Mouse (Mus musculus): ENCODE measurements at regions not wholly inside any gene's neighbourhood (a gene's known extent, or its start where the extent isn't known, plus 50 kb on each side); places are given as distances from the start of the nearest gene placed in this dataset.
A peak's percentile ranks its signal among the peaks of the same experiment; 100 is the strongest.

DNA sequence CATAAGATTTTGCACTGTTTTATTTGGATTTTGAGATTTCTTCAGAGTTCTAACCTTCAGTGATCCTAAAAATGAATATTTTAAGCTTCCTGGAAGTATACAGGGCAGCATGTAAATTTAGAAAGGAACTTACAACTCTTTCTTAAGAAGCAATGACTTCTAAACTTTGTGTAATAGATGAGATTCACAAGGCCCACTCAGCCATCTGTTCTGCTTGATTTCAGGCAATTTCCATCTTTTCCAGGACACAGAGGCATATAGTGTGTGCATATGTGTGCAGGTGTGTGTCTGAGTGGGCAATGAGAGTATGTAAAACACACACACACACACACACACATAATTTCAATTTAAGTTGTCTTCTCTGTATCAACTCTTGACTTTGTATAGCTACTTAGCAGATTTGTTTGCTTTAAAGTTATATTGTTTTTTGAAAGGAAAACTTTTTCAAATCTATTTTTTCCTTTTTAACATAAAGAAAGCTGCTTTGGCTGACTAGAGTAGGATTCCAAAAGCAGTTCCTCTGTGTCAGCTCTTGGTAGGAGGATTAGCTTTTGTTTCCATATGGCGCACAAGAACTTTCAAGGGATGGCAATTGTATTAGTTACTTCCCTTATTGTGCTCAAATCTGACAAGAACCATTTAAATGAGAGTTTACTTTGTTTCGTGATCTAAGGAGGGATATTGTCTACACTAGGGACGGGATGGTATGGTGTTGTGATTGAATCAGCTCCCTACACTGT lies 387.6 kb downstream of the D3Ertd751e start:
- DNase-seq, result no peak

DNA sequence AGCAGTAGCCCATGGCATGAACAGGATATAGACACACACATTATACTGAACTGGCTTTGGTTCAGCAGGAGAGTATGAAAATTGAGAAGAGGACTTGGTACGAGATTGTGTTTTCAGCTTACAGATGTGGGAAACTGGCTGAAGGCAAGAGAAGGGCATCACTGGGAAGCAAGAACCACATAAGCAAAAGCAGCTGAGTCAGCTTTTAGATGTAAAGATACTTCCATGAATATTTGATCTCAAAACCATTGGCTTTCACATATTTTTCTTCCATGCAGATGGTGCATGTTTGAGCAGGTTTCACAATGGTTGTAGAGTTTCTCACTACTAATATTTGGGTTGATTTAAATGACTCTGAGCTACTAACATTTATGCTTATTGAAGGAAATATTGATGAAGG lies 389.9 kb downstream of the D3Ertd751e start:
- DNase-seq, result no peak

DNA sequence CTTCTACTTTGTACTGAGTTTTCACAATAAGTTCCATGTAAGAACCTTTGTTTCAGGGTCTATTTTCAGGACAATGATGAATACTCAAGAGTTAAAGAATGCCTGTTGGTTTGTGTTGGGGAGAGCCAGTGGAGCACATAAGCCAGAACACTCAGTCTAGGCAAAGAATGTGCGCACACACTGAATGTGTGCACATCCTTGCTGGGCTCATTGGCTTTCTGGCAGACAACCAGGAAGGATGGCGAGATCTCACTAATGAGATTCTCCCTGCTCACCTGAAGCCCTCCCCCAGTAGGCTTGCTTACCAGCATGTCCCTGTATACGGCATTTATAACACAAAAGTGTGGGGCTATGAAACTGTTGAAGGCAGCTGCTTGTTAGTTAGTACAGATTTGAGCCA lies 411.0 kb downstream of the D3Ertd751e start:
- DNase-seq, result no peak

DNA sequence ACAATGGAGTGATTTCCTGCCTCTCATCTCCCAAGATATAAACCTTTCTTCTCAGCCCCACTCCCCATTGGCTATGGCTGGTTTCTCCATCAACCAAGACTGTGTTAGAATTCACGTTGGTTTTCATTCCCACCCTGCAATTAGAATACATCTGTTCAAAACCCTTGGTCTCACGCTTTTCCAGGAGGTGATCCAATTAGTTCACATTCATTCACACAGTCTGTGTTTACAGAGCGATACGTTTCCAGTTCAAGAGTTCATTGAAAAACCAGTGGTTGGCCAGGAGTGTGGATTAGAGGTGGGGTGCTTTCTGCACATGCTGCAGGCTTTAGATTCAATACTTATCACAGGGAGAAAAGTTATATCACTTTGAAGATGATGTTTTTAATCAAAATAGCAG lies 412.5 kb downstream of the D3Ertd751e start:
- no peak for DNase-seq

DNA sequence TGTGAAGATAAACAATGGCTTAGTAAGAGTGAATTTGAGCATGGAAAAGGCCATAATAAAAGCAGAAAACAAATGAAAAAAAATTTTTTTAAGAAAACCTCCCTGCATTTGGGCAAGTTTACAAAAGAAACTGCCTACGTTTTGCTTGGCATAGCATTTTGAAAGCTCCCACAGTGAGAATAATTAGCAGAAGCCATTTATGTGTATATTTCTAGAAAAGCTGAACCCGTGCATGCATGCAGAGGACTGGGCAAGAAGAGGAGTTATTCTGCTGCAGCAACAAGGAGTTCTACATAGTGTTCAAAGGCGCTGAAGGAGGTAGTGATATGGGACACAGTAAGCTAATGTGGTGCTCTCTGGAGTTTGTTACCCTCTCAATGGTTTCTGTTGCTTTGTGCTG lies 421.3 kb downstream of the D3Ertd751e start:
- no peak for DNase-seq

DNA sequence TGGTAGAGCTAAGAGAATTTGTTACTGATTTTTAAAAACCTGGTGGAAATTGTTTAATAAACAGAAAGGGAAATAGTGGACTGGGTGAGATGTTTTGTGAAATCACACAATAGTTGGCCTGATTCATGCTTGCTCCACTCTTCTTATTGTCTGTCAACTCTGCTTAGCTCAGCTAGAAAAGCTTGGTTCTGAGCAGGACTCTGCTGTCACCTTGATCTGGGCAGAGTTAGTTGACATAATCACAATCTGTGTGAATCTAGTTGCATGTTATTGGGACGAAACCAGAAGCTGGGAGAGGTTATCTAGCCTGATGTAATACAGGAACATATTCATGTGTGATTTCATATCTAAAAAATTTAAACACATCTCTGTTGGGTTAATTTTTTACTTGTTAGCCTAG lies 456.8 kb downstream of the D3Ertd751e start:
- DNase-seq, result no peak

DNA sequence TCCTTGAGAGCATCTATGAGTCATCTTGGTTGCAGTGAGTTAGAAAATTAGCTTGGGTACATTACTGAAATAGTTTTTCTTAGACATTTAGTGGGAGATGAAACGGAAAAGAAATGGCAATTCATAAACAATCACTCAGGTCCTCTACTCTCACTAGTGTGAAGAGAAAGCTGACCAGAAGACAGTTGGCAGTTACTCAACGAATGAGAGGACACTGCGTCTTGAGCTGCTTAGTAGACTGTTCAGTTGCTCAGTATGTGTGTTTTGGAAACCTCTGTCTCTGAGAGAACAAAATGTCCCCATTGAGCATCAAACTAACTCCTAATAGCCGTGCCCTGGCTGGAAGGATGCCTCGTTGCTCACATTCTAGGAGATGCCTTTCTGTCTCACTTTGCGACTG lies 459.0 kb downstream of the D3Ertd751e start:
- DNase-seq, result peak in 1 of 2 experiments; percentile 1

DNA sequence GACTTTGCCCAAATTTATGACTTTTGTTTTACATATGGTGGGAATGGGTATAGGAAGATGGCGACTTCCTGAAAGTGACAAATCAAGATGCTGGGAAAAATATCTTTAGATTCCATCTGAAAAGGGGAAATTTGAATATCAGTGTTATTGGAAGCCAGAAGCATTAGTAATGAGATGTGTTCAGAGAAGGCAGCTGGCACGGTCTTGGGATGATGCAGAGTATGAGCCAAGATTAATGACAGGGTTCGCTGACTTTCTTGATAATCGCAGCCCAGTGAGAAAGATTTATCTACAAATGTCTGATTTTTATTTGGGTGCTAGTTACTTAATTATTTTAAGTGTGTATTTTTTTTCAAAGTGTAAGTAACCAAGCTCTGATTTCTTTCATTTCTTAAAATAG lies 463.2 kb downstream of the D3Ertd751e start:
- DNase-seq, result no peak

DNA sequence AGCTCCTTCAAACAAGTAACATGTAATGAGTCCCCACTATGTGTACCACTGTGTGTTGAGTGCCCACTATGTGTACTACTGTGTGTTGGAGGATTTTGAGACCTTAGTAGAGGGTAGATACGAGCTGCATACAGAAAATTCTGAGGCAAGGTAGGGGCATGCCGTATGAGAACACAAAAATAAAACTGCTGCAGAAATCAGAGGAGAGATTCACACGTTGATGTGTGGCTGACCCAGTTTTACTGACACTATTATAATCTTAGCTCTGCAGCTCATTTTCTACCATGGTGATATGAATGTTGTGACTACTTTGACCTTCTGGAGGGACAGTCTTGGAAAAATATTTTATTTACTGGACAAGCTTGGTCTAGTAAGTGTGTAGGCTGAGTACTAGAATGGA lies 469.0 kb downstream of the D3Ertd751e start:
- no peak for DNase-seq

DNA sequence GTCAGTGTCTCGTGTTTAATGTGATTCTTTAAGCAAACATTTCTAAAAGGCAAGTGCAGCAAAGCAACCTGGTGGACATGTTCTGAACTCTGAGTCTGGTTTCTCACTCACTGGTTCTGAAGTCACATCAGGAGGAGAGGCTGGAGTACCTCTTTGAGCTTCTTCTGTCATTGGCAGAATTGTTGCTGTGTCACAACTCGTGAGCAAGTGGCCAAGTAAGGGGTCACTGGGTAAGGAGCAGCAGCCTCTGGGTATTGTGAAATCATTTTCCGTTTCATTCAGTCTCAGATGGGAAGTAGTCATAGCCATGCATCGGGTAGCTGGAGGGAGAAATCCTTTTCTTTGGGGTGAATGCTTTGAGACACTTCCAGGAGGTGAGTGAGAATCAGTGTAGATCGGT lies 470.0 kb downstream of the D3Ertd751e start:
- DNase-seq, result no peak

DNA sequence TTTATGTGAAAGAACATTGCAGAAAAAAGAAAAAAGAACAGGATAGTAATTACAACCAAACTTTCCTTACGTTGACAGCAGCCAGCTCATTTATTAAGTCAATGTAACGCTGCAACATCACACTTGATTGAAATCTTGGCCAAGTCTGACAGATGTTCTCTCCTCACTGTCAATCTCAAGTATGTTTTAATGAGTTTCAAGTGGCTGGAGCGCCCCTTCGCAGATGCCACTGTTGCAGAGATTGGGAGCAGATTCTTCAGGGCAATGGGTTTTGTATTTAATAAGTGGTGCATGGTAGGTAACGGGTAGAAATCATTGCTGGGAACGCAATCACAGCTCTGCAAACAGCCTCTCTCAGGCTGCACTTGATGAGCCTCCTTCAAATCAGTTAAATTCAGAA lies 470.8 kb downstream of the D3Ertd751e start:
- DNase-seq, result no peak

DNA sequence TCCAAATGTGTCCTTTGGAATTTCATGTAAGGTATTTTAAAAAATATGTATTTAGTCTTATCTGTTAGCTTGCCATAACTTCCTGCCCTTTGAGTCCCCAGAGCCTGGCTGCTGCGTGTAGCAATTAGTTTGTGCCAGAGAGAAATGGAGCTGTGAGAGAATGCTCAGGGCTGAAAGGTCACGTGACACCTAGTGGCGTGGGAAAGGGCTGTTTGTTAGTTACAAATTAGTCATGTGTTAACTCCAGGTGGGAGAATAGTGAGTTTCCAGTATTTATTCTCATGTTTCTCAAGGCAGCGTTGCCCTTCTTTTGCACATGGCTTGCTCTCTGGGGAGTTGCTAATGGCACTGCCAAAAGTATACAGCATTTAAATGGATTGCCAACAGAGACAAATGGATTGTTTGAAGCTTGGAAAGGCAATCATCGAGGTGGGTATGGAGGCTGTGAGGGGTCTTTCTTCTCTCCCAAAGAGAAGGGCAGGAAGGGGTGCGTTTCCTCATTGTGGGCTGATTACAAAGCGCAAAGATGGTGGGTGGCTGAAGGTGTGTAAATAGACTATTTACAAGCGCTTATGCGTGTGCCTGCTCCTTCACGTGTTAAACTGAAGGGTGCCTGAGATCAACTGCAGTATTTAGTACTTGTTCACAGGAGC lies 472.3 kb downstream of the D3Ertd751e start:
- no peak for DNase-seq

DNA sequence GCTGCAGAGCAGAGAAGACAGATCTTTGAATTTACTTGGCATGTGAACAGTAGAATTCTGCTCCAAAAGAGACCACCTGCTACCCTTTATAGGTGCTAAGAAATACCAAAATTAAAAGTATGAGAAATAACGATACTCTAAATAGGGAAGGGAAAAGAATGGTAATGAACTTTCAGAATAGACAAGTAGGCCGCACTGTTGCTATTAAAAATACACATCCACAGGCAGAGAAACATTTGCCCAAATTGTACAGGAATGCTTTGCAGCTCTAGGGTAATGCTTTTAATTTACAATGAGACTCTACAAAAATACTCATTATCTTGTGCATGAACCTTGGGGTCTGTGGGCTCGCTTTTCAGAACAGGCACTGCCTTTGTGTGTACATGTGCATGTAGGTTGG lies 476.3 kb downstream of the D3Ertd751e start:
- DNase-seq, result no peak

DNA sequence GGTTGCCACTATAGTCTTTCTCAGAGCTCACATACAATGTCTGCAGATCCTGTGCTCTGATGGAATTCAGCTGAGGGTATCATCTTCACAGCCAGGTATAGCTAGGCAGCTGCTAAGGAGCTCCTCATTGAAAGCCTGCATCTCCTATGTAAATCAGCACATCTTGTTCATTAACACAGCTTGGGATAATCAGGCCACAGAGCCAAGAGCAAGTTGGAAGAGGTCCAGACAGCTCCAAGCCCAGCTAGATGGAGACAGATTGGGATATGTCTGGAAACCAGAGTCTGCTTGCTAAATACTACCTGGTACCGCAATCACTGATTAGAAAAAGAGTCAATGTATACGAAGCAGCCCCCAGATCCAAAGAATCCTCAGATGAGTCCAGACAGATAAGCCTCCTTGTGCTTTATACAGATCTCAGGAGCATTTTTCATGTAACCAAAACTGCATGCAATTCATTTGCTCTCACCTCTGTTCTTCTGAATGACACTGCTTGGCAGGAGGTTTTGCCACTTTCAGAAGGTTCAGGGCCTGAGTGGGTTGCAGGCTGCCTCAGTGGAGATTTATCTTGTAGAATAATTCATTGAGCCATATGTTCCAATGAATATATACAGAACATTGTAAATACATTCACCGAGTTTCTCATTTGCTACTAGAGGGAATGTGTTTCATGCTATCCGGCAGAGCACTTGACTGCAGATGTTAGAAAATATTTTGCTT lies 485.4 kb downstream of the D3Ertd751e start:
- peak; percentile 53 to 64 for DNase-seq

DNA sequence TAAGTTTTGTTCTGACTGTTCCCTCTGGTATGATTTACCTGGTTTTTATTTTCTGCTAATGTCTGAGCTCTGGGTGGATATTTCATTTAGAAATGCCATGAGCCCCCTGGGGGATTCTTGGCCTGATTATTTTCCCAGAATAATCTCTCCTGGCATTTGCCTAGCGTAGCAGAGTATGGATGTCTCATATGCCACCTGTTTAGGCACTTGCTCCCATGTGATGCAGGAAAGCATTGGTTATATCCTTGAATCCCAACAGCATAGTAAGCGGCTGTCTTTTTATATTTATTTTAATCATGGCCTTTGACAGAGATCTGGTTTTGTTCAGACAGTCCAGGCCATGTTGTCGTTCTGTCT lies 486.0 kb downstream of the D3Ertd751e start:
- peak in 1 of 2 experiments; percentile 6 for DNase-seq

DNA sequence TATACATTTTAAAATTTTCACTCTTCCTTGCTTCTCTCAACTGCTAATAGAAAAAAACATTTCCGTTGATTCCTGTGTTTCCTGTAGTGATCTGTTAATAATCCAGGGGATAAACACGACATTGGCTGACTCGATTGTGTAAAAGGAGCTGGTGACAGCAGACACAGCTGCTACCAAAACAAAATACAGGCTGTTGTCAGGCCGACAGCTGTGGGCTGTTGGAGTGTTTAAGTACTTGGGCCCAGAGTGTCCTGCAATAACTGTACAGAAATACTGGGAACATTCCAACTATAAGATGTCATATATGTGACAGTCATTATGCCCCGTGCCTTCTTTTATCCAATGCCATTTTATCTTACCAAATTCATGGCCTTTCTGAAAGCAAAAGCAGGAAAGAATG lies 489.9 kb downstream of the D3Ertd751e start:
- no peak for DNase-seq

DNA sequence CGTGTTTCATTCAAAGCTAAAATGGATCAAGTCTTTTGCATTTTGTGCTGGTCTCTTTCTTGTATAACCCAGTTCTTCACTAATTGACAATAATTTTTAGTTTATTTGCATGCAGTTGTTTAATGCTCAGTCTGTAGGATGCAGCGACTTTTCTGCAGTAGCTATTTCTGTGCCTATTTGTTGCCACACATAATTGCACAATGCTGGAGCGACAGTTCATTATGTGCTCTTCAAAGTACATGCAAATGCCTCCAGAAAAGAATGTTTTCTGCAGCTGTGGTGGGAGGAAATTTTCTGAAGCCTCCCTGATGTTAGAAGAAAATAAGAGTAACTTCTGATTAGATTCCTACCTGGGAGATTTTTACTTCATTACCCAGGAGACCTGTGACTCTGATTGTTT lies 491.3 kb downstream of the D3Ertd751e start:
- DNase-seq, result no peak

DNA sequence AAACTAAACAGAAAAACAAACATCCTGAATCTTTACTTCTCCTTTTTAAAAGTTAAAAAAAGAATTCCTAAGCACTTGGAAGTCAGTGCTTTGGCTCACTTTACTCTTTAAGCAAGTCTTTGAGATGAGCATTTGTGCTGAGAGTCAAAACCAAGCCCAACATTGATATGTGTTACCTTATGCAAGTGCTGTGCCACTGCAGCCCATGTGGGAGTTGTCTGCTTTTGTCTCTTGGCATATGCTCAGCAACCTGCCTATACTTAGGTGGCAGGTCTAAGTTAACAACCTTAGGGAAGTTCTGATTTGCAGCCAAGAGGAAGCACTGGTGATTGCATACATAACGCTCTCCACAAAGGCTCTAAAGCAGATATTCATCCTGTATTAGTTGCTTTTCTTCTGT lies 493.1 kb downstream of the D3Ertd751e start:
- DNase-seq, result no peak

Measured in cerebellum, adult 18-20 months (tissue).